Mouse (Mus musculus): ENCODE results near the gene Ces3a.
"Not testable (repeated sequence)": the region's sequence is repeated elsewhere in the genome, so short reads cannot be mapped to it uniquely, and the experiment has no call there.

Gene Ces3a

GRCm38 (mm10) chr8:105093992-105094391 lies 45.6 kb downstream of the Ces3a start:
- no peak for DNase-seq (ENCODE audit: low spot score)

GRCm38 (mm10) chr8:105102101-105102785 lies 53.8 kb downstream of the Ces3a start:
- DNase-seq (ENCODE audit: low spot score) = not testable (repeated sequence)

- DNase-seq (ENCODE audit: low spot score) = not testable (repeated sequence)
Measured at GRCm38 (mm10) chr8:105103701-105104100, 55.3 kb downstream of the Ces3a start.

- no peak for DNase-seq (ENCODE audit: low spot score)
Measured at GRCm38 (mm10) chr8:105104220-105104619, 55.8 kb downstream of the Ces3a start.

Data from ovary, postnatal 36 days (tissue).